Mouse (Mus musculus): ENCODE measurements around the gene Zg16.

DNA sequence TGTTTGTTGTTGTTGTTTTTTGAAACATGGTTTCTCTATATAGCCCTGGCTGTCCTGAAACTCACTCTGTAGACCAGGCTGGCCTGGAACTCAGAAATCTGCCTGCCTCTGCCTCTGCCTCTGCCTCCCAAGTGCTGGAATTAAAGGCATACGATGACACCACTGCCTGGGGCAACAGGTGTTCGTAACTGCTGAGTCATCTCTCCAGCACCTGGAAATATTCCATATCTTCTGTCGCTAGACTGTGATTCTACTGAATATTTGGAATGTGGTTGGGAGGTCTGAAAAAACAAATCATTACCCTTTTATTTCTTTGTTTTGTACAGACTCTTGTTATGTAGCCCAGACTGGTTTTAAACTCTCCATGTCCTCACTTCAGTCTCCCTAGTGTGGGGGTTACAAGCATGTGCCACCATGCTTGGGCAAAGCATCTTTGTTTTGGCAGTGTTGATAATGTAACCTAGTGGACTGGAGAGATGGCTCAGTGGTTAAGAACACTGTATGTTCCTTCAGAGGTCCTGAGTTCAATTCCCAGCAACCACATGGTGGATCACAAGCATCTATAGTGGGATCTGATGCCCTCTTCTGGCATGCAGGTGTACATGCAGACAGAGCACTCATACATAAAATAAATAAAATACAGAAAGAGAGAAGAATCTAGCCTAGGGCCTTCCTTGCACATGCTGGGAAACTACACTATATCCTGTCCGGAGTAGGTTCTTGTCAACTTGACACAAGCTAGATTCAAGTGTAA lies 82.8 kb downstream of the Zg16 start:
- TF ChIP-seq CTCF (IDR thresholded peaks at IDR 0.05; ENCODE audit: low read depth, low read length) (no peak), EP300 (IDR thresholded peaks at IDR 0.05; ENCODE audit: insufficient read depth, low read depth, low read length) (0 out of 2 replicates have a peak, but pooled peaks have one; percentile 39), POLR2A (IDR thresholded peaks at IDR 0.05; ENCODE audit: insufficient read depth, low read length) (no peak)

Data from ES-Bruce4 (cell line).